Mouse (Mus musculus) mouse trophoblast stem cell (cell line): ENCODE measurements around the gene Frs2.

Experiments used
- in situ Hi-C, 2 experiments: fragments of 300-500 bp; cut with MseI, MboI; formaldehyde crosslinking; loops; 2 replicates in 1 of 2; 3 replicates in 1 of 2; pipeline ENCODE4 v1.15.1; 2025

Gene Frs2

DNA sequence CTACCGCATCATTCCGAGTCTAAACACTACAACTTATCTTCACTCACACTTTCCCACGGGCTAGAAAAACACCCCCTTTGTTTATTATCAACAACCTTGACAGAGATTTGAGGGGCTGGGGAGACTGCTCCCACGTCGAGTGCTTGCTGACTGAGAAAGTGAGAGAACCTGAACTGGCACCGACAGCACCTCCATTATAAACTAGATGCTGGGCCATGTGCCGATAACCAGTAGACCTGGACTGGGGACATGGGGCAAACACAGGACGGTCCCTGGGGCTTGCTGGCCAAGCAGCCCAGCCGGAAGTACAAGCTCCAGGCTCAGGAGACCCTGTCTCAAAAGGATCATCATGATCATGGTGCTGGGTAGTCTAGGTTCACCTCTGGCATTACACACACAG, 1.9 kb downstream of the Frs2 start:
- in situ Hi-C loops: no loop called here

DNA sequence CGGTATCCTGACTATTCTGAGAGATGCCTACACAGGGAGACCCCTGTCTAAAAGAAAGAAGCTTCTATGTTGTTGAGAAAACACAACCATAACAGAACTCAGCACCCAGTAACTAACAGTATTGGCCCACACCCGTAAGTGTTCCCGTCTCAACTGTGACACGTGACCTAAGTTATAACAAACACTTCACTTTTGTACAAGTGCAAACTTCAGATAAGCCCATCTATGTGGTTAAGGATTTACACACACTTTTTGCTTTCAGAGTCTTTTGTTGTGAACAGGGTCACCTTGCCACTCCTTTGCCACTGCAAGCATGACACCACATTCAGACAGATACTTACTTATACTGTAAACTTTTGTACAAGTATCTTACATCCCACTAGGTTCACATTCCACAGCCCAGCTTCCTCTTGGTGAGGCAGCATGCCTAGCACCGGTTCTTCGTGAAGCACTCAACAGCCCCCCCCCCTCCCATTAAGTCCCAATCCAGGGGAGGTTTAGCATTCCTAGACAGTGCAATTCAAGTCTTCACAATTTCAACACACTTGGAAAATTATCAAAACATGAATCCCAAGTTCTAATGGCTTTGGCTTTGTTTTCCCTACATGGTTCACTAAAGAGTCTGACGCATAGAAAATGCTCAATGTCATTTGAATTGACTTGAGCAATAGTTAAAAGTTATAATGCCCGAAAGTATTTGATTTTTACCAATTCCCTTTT, 2.6 kb downstream of the Frs2 start:
- in situ Hi-C loops: no loop called here

DNA sequence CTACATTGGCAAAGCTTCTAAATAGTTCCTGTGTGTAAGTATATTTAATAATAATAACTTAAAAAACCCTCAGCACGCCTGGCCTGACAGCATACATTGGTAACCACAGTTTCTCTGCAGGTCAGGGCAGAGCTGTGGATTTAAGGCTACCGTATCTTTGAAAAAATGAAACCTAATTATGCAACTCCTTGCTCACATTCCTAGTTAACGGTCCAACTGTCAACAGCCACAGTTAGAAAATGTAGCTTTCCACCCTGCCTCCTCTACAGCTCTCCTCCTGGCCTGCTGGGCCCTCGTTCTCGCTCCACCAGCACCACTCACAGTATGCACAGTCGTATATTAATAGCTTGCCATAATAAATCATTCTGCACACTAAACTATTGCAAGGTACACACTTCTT, 3.7 kb downstream of the Frs2 start:
- in situ Hi-C loops: no loop called here

DNA sequence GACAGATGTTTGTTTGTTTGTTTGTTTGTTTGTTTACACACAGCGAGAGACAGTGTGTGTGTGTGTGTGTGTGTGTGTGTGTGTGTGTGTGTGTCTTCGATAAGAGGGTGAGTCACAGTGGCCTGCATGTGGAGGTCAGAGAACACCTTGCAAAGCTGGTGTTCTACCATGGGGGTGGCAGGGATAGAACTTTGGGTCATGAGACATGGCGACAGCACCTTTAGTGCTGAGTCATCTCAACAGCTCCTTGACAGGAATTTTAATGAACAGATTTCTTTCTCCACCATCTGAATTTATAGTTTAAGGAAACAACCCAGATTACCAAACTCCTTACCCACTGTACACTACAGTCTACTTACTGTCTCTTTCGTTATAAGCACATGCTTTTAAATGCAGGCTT, 4.3 kb downstream of the Frs2 start:
- in situ Hi-C loops: no loop called here

DNA sequence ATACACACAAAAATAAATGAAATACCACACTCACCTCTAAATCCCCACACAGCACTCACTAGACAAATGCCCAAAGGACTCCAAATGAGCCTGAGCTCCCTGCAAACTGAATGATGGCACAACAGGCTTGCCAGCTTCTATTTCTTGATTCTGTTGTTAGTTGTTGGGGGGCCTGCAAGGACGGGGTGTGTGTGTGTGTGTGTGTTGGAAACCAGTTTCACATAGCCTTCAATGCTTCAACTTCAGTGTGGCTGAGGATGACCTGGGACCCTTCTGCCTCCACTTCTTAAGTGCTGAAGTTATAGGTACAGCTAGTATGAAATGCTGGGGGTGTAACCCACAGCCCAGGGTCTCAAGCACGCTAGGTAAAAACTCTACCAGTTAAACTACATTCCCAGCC, 5.0 kb downstream of the Frs2 start:
- in situ Hi-C loops: no loop called here

DNA sequence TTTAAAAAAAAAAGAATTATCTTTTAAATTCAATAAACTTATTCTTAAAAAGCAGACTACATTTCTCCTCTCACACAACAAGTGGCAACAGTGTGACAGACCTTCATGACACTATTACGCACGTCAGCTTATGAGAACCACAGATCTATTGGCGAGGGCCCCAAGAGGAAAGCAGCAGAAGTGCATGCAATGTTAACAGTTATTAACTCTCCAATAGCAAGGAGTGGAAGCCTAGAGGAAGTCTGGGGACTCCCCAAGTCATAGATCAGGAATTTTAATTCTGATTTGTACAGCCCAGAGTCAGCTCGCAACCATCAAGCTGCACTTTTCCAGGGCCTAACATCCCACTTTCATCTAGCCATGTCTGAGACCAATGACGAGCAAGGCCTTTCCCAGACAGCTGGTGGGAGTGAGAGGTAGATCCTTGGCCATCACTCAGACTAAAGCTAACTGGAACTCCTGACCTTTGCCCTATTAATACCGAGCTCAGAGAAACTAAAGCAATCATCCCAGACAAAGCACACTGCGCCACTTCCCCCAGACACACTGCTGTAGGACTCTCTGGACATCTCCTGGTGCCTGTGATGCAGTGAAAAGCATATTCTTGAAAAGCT, 6.3 kb downstream of the Frs2 start:
- in situ Hi-C loops: no loop called here

DNA sequence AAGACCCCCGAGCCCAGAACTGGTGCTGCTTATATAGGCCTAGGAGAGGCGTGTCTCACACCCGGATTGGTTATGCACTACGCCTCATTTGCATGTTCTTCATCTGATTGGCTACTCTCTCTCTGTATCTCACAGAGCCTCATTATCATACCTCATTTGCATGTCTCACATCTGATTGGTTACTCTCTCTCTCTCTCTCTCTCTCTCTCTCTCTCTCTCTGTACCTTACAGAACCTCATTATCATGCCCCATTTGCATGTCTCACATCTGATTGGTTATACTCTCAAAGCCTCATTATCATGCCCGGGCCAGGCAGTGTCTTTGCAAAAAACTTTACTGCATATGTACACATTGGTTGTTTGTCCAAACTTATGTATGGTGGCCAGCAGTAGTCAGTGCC, 16.8 kb downstream of the Frs2 start:
- in situ Hi-C loops: loop anchor here in 1 of 2 experiments (10.0 kb wide), 1 partner anchor 73 kb away; no protein-coding TSS in a partner anchor

DNA sequence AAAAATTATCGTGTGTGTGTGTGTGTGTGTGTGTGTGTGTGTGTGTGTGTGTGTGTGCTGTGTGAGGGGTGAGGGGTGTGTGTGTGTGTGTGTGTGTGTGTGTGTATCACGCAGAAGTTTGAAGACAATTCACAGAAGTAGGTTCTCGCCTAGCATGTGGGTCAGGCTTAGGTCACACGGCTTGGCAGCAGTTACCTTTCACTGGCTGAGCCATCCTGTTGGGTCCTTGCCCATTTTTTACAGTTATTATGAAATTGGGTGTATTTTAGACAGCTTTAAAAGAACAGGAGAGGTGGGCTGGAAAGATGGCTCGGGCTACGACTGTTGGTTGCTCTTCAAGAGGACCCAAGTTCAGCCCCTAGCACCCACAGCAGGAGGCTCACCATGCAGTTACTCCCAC, 18.3 kb downstream of the Frs2 start:
- in situ Hi-C loops: loop anchor here in 1 of 2 experiments (10.0 kb wide), 1 partner anchor 75 kb away; no protein-coding TSS in a partner anchor

DNA sequence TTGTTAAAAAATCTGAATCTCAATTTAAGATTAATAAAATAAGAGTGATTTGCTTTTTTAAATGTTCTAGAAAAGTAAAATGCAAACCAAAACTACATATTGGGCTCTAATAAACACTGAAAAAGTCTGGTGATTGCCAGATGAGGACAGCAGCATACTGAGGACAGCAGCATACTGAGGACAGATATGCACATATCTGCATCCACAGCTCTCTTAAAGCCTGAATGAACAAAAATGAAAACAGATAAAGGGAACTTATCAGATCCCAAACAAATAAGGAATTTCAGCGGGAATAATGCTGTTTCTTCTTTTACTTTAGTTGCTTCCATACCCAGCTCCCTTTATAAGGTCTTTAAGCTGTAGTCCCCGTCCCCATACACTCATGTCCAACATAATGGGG, 19.6 kb downstream of the Frs2 start:
- in situ Hi-C loops: no loop called here

DNA sequence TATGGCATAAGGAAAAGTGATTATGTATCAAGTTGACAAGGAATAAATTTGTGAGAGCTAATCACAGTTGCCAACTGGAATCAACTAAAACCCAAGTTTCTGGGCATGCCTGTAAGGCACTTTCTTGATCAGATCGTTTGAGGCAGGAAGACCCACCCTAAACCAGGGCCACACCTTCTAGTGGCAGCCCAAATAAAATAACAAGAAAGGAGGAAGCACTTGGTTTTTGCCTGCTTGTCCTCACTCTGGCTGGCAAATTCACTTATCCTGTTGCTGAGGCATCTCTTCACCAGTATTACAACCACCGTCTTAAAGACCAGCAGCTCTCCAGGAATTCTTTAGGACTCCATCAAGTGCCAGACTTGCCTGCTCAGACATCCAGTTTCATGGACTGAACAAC, 20.9 kb downstream of the Frs2 start:
- in situ Hi-C loops: no loop called here

DNA sequence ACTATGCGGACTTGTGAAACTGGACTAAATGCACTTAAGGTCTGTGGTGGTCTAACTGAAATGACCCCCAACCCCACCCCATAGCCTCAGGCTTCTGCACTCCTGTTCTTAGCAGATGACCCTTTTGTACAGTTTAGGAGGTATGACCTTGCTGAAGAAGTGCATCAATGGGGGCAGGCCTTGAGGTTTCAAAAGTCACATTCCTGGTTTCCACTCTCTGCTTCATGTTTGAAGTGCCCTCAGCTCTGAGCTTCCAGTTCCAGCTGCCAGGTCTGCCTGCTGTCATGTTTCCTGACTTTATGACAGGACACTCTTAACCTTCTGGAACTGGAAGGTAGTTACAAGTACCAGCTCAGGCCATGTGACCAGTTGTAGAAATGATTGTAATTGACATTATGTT, 21.6 kb downstream of the Frs2 start:
- in situ Hi-C loops: no loop called here

DNA sequence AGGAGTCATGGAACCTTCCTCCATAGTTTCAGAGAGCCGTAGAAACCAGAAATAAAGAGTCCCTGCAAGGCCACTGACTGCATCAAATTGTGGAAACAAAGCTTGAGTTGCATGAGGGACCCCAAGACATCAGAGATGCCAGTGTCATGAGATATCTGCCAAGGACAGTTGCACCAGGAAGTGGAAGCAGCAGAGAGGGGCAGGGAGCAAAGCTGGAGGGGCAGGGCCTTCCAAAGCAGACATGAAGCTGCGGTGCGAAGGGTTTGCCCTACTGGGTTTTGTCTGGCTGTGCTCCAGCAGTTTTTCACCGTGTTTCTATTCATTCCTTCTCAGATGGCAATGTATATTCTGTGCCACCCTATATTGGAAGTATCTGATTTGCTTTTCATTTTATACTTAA, 22.1 kb downstream of the Frs2 start:
- in situ Hi-C loops: no loop called here

DNA sequence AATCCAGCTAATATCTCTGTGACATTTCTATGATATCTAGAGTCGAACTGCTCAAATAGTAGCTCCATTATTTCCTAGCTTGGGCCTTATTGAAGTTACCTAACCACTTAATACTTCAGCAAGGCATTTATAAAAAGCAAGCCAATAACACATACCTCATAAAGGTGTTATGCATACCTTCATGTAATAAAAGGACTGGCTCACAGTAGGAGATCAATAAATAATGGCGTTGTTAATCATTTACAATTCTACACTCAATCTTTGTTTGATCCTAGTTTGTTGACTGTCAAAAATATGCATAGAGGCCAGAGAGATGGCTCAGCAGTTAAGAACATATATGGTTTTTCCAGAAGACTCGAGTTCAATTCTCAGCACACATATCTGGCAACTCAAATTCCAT, 26.9 kb downstream of the Frs2 start:
- in situ Hi-C loops: no loop called here

DNA sequence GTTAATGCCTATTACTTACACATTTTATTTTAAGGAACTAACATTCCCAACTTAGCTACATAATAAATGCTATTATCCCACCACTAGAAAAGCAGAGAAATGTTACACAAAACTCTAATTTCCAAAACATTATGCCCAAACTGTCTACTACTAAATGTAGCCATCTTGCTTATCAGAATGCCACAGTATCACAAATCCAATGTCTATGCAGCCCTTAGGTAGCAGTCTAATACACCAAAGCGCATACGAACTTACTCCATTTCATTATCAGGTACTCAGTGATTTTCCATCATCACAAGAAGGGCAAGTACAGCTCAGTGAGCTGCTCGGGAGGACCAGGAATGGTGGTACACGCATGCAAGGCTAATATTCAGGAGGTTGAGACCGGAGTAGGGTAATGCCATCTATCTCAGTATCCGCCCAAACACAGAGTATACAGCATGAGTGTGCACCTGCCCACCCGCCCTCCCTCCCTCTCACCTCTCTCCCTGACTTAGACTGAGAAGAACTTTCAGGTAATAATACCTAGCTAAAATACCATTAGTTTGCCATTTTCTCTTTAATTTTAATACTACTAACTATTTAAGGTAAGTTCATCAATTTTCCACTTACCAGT, 28.2 kb downstream of the Frs2 start:
- in situ Hi-C loops: no loop called here

DNA sequence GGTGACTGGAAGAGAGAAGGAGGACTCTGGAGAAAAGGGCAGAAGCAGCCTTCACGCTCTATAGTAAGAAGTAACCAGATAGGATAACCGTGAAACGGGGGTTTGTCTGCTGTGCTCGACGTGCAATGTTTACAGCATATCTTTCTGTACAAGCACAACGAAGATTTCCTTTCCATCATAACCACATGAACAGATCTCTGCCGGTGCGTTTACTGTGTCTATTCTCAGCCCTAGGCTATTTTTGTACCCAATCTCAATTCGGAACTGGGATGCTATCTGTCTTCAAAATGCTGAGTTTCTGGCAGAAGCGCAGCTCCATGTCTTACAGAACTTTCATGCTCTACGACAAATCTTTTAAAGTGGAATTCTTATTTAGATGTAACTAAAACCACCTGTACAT, 28.8 kb downstream of the Frs2 start:
- in situ Hi-C loops: no loop called here

DNA sequence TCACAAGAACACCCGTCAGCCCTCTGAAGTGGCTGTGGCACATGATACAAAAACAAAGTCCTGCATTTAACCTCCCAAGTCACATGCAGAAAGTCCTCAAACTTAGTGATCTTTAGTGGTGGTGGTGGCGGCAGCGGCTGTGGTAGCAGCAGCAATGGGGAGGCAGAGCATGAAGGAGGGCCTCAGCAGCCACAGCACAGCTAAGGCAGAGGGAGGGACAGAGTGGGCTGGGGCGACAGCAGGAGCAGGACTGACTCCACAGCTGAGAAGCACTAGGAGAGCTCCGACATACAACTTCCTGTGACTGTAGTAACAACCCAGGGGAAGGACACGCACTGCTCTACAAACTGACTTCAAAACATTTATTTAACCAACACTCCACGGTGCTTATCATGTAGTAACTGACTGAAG, 29.9 kb downstream of the Frs2 start:
- in situ Hi-C loops: no loop called here

DNA sequence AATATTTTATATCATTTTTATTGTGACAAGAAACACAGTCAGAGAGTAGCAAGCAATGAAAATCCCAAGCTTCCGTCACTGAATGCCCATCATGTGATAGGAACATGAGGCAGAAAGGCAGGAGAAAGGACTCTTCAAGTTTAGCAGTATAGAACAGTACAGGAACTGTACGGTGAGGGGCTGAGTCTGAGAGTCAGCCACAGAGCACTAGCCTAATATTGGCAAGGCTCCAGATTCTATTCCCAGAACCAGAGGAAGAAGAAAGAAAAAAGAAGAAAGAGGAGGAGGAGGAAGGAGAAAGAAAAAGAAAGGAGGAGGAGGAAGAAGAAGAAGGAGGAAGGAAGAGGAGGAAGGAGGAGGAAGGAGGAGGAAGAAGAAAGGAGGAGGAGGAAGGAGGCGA, 32.7 kb downstream of the Frs2 start:
- in situ Hi-C loops: no loop called here

DNA sequence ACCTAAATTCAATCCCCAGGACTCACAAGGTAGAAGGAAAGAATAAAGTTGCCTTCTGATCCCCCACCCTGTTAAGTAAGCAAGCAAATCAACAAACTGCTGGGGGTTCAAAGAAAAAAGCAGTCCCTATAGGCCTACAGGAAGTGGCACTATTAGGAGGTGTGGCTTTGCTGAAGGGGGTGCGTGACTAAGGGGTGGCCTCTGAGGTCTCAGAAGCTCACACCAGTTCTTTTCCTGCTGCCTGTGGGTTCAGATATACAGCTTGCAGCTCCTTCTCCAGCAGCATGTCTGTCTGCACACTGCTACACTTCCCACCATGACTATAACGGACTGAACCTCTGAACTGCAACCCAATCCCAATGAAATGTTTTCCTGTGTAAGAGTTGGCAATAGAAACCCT, 35.8 kb downstream of the Frs2 start:
- in situ Hi-C loops: no loop called here

DNA sequence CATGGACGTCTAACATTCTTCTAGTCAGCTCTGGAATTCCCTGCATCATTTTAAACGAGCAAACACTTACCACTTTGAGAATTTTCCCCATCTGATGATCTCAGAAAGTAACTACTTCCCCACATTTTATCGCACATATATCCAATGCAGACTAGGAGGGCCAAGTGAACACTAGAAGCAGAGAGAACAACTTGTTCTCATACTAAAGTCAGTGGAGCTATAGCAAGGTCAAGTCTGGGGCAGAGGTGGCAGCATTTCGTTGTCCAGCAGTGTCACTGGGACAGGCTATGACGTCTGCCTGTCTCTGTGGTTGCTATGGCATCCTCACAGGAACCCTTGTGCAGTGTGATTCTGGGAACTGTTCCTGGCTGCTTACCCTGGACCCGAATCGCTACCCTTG, 36.9 kb downstream of the Frs2 start:
- in situ Hi-C loops: no loop called here

DNA sequence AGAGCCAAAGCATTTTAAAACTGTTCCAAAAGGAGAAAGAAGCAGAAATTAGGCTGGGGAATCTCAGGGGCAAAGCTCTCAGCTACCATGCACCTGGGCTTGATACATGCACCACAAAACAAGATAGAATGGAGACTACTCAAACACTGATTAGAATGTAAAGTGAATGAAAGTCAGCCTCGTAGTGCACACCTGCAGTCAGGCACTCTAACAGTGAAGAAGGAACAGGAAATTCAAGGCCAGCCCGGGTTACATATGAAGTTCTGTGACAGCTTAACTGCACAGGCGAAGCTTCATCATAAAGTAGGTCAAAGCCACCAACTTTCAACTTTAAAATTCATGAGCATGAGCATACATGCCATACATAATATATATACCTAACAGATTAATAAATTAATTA, 38.1 kb downstream of the Frs2 start:
- in situ Hi-C loops: no loop called here

DNA sequence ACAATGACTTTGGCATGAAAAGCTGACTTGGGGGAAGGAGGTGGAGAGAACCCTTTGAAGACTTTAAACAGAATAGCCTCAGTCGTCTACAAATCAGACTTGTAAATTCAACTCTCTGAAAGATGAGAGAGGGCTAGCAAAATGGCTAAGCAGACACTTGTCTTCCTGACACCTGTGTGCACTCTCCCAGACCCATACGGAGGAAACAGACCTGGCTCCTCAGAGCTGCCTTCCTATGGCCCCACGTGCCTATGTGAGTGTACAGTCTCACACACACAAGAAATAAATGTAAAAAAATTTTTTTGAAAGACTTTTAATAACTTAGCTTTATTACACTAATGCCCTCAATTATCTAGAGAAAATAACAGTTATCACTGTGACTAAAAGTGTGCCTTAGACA, 41.6 kb downstream of the Frs2 start:
- in situ Hi-C loops: no loop called here

DNA sequence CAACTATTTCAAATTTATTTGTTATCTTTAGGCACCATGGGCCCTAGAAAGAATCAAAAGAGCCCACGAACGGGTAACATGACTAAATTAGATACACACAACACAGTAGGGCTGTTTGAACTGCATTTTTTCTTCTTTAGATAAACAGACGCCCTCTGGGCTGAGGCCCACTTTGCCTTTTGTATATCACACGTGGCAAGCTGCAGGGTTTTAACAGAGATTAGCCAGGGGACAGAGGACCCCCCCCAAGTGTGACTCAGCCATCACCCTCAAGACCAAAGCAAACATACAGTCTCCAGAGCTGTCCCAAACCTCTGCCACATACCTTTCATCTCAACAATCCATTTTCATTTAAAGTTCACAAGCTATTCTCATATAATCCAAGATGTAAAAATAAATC, 42.1 kb downstream of the Frs2 start:
- in situ Hi-C loops: no loop called here

DNA sequence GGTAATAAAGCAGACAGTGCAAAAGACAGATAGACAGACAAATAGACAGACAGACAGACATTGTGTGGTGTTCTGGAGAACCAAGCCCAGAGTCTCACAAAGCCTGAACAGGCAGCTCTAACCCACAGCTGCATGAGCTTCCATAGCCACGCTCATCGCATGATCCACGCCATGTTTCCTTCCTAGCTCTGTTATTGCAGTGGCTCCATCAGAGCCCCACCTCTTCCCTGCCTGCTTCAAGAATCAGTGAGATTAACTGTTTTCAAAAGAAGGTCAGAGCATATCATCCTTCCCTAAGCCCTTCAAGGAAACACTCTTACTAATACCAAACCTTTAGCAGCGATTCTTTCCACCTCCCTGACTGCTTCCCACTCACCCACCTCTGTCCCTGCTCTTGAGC, 43.3 kb downstream of the Frs2 start:
- in situ Hi-C loops: no loop called here
